Mouse (Mus musculus): ENCODE measurements at regions not wholly inside any gene's neighbourhood (a gene's known extent, or its start where the extent isn't known, plus 50 kb on each side); places are given as distances from the start of the nearest gene placed in this dataset.

DNA sequence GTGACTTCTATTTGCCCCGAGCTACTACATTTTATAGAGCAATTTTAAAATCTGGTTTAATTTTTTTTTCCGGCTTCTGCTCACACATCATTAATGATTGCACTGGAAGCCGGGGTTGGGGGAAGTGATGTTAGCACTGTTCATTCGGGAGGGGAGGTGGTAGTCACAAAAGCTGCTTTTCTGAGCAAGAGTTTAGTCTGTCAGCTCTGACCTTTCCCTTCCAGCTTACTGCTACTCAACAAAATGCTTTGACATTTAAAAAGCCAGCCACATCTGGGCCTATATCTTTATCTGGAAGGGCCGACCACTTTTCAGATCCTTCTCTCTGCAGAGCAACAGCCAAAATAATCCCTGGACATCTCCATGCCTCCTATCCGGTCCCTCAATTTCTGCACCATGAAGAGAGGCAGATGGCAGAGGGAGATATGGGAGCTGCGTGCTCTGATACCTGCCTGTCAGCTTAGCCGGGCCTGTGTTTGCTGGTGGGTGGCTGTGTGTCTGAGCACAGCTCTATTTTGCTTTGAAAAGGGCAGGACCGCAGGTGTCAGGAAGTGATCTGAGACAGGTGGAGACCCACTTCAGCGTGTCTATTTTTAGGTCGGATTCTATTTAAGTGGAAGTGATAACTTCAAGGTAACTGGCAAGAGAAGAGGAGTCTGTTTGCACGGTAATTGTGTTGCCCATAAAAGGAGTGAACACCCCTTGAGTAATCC, 63.1 kb downstream of the Kcnf1 start:
- Histone ChIP-seq H3K36me3 (ENCODE audit: control insufficient read depth, insufficient read depth, low read length) (no peaks in the 10 kb centered on the region), H3K4me3 (ENCODE audit: low read depth, low read length) (no peak overlapping the region), H3K9ac (ENCODE audit: low read length) (no peak overlapping the region), H3K27me3 (ENCODE audit: control insufficient read depth, insufficient read depth, low read length) (no peaks in the 10 kb centered on the region), H3K27ac (ENCODE audit: low read depth, low read length) (no peak overlapping the region), H3K4me2 (no peak overlapping the region), H3K9me3 (ENCODE audit: control insufficient read depth, low read length) (no peaks in the 10 kb centered on the region), H3K4me1 (ENCODE audit: control insufficient read depth, insufficient read depth, low read length) (no peaks in the 10 kb centered on the region)
- DNase-seq (ENCODE audit: low spot score, missing footprints), result no peak
- ATAC-seq (ENCODE audit: low FRiP score), result no peak
- WGBS, result 82% methylated on average over 12 of the region's 12 CpGs

DNA sequence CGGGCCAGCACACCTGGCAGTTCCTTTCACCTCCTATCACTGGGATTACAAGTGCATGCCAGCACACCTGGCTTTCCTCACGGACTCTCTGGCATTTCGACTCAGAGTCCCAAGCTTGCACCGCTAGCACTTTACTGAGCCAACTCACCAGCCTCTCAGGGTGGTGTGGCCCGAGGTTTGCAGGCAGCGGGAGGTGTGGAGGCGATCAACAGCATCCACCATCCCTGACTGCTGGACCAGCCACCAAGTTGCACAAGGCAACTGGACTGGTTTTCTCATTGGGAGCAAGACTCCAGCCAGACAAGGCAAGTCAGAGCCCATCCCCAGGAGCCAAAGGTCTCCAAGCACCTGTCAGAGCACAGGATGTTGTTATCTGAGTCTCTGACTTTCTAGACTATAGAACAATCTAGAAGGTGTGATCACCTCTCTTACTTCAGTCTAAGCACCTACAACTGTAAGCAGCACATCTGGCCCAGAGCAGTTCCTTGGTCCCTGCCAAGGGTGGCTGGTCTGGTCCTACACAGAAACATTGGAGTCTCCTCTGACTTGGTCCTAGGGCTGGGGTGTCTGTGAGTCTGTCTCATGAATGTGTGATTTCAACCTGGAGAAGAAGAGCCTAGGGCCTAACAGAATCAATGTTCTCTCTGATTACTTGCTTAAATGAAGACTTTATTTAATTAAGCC, 63.8 kb downstream of the Kcnf1 start:
- no peak overlapping the region for H3K4me3 ChIP-seq (ENCODE audit: low read depth, low read length)
- no peak for DNase-seq (ENCODE audit: low spot score, missing footprints)
- no peaks in the 10 kb centered on the region for H3K4me1 ChIP-seq (ENCODE audit: control insufficient read depth, insufficient read depth, low read length)
- no peak for ATAC-seq (ENCODE audit: low FRiP score)
- WGBS, result 88% methylated on average over 7 of the region's 7 CpGs
- H3K9me3 ChIP-seq (ENCODE audit: control insufficient read depth, low read length), result no peaks in the 10 kb centered on the region
- no peak overlapping the region for H3K27ac ChIP-seq (ENCODE audit: low read depth, low read length)
- H3K9ac ChIP-seq (ENCODE audit: low read length), result no peak overlapping the region
- no peak overlapping the region for H3K4me2 ChIP-seq
- no peaks in the 10 kb centered on the region for H3K27me3 ChIP-seq (ENCODE audit: control insufficient read depth, insufficient read depth, low read length)
- H3K36me3 ChIP-seq (ENCODE audit: control insufficient read depth, insufficient read depth, low read length), result no peaks in the 10 kb centered on the region

DNA sequence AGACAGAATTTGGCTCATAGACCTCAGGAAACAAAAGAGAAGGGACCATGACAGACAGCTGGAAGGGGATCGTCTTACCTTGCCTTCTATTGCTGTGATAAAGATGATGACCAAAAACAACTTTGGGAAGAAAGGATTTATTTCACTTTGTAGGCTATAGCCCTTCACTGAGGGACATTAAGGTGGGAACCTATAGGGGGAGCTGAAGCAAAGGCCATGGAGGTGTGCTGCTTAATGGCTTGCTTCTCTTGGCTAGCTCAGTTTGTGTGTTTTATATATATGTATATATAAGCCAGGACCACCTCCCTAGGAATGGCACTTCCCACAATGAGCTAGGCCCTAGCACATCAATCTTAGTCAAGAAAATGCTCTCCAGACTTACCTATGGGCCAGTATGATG, 70.5 kb downstream of the Kcnf1 start:
- WGBS, result 79% methylated on average over 1 of the region's 1 CpGs
- DNase-seq (ENCODE audit: low spot score, missing footprints) (no peak), ATAC-seq (ENCODE audit: low FRiP score) (no peak)
- H3K27ac ChIP-seq (ENCODE audit: low read depth, low read length), result no peak overlapping the region
- H3K4me1 ChIP-seq (ENCODE audit: control insufficient read depth, insufficient read depth, low read length), result no peaks in the 10 kb centered on the region
- no peak overlapping the region for H3K4me3 ChIP-seq (ENCODE audit: low read depth, low read length)
- H3K9me3 ChIP-seq (ENCODE audit: control insufficient read depth, low read length), result no peaks in the 10 kb centered on the region
- no peak overlapping the region for H3K4me2 ChIP-seq
- no peaks in the 10 kb centered on the region for H3K27me3 ChIP-seq (ENCODE audit: control insufficient read depth, insufficient read depth, low read length)
- no peak overlapping the region for H3K9ac ChIP-seq (ENCODE audit: low read length)
- no peaks in the 10 kb centered on the region for H3K36me3 ChIP-seq (ENCODE audit: control insufficient read depth, insufficient read depth, low read length)

DNA sequence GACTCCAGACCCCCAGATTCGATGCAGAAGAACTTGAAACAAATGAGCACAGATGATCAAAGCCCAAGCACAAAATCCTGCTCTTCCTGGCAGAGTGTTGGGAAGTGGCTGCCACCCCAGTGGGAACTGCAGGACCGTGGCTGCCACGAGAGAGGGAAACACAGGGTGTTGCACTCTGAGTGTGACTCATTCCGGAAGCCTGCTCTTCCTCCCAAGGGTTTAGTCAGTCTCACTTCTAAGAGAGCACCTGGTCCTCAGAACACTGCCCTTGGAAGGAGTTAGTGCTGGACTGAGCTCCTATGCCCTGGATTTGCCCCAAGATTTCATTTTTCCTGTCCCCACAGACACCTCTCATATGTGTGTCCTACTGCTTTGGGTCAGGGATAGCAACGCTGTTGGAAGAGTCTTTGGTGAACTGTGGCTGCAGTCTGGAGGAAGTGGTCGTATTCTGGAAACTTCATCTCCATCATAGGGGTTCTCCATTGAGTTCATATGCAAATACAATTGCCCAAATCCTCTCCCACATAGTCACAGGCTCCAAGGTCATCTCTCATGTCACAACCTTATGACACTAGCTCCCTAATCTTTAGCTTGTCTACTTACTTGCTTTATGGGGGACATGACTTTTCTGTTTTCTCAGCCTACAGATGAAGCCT, 71.5 kb downstream of the Kcnf1 start:
- no peaks in the 10 kb centered on the region for H3K36me3 ChIP-seq (ENCODE audit: control insufficient read depth, insufficient read depth, low read length)
- ATAC-seq (ENCODE audit: low FRiP score) (no peak), DNase-seq (ENCODE audit: low spot score, missing footprints) (no peak)
- no peak overlapping the region for H3K4me3 ChIP-seq (ENCODE audit: low read depth, low read length)
- no peaks in the 10 kb centered on the region for H3K4me1 ChIP-seq (ENCODE audit: control insufficient read depth, insufficient read depth, low read length)
- 80% methylated on average over 6 of the region's 6 CpGs for WGBS
- H3K9me3 ChIP-seq (ENCODE audit: control insufficient read depth, low read length), result no peaks in the 10 kb centered on the region
- no peak overlapping the region for H3K27ac ChIP-seq (ENCODE audit: low read depth, low read length)
- no peak overlapping the region for H3K9ac ChIP-seq (ENCODE audit: low read length)
- H3K4me2 ChIP-seq, result no peak overlapping the region
- H3K27me3 ChIP-seq (ENCODE audit: control insufficient read depth, insufficient read depth, low read length), result no peaks in the 10 kb centered on the region

DNA sequence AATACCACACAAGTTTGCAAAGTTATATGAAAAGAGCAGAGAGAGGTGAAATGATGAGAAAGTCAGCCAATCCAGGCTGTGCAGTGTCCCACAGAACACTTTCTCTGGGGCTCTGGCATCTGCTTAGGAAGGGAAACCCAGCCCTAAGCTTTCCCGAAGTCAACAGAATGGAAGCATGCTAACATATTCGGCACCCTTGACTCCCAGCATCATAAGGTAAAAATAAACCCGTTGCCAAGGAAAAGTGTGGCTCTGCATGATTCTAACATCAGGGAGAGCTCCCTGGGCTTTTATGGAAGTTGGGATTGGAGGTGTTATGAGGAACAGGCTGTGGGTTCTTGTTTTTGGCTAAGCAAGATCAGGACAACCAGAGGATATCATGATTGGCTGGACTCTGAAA, 74.8 kb downstream of the Kcnf1 start:
- Histone ChIP-seq H3K4me3 (ENCODE audit: low read depth, low read length) (no peak overlapping the region), H3K36me3 (ENCODE audit: control insufficient read depth, insufficient read depth, low read length) (no peaks in the 10 kb centered on the region), H3K9me3 (ENCODE audit: control insufficient read depth, low read length) (no peaks in the 10 kb centered on the region), H3K27me3 (ENCODE audit: control insufficient read depth, insufficient read depth, low read length) (no peaks in the 10 kb centered on the region), H3K4me2 (no peak overlapping the region), H3K27ac (ENCODE audit: low read depth, low read length) (no peak overlapping the region), H3K4me1 (ENCODE audit: control insufficient read depth, insufficient read depth, low read length) (no peaks in the 10 kb centered on the region), H3K9ac (ENCODE audit: low read length) (no peak overlapping the region)
- WGBS, result 91% methylated on average over 3 of the region's 3 CpGs
- no peak for ATAC-seq (ENCODE audit: low FRiP score)
- no peak for DNase-seq (ENCODE audit: low spot score, missing footprints)

DNA sequence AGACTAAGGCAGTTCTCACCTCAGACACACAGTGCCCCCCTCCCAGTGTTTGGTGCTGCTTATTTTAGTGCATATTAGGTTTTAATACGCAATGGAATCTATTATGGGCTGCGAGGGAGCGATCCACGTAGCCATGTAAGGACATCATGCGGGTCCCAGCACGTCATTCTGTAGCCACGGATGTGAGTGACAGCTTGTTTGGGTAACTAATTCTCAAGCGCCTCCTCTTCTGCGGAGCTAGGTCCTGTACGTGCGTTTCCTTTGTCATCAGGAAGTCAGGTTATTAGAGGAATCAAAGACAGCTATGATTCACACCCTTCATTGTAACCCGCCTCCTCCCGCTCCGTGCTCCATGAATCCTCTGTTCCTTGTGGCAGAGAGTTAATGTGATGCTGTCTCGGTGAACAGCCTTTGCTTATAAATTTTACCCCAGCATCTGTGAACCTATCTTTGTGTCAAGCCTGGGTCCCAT, 78.9 kb downstream of the Kcnf1 start:
- Histone ChIP-seq H3K27me3 (ENCODE audit: control insufficient read depth, insufficient read depth, low read length) (no peaks in the 10 kb centered on the region), H3K4me3 (ENCODE audit: low read depth, low read length) (no peak overlapping the region), H3K36me3 (ENCODE audit: control insufficient read depth, insufficient read depth, low read length) (no peaks in the 10 kb centered on the region), H3K27ac (ENCODE audit: low read depth, low read length) (no peak overlapping the region), H3K9ac (ENCODE audit: low read length) (no peak overlapping the region), H3K4me1 (ENCODE audit: control insufficient read depth, insufficient read depth, low read length) (no peaks in the 10 kb centered on the region), H3K9me3 (ENCODE audit: control insufficient read depth, low read length) (no peaks in the 10 kb centered on the region), H3K4me2 (no peak overlapping the region)
- WGBS, result 73% methylated on average over 15 of the region's 15 CpGs
- DNase-seq (ENCODE audit: low spot score, missing footprints) (no peak), ATAC-seq (ENCODE audit: low FRiP score) (no peak; the same call in 1 of the 2 replicates)

DNA sequence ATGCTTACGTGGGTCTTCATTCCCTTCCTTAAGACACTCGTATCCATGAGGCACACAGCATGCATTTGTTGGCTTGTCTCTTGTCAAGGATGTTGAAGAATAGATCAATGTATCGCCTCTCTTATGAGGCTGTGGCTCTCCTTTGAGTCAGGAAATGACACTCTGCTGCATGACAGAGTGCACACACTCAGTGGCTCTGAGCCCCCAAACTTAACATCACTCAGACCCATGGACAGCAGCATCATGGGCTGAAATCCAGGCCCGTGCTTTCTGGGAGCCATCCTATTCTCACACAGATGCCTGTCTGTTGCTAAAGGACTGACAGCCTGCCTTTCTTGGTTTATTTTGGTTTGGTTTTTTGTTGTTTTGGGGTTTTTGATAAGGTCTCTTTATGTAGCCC, 81.9 kb downstream of the Kcnf1 start:
- Histone ChIP-seq H3K9me3 (ENCODE audit: control insufficient read depth, low read length) (no peaks in the 10 kb centered on the region), H3K36me3 (ENCODE audit: control insufficient read depth, insufficient read depth, low read length) (no peaks in the 10 kb centered on the region), H3K9ac (ENCODE audit: low read length) (no peak overlapping the region), H3K4me2 (no peak overlapping the region), H3K4me3 (ENCODE audit: low read depth, low read length) (no peak overlapping the region), H3K27ac (ENCODE audit: low read depth, low read length) (no peak overlapping the region), H3K27me3 (ENCODE audit: control insufficient read depth, insufficient read depth, low read length) (no peaks in the 10 kb centered on the region), H3K4me1 (ENCODE audit: control insufficient read depth, insufficient read depth, low read length) (no peaks in the 10 kb centered on the region)
- WGBS, result 92% methylated on average over 4 of the region's 4 CpGs
- ATAC-seq (ENCODE audit: low FRiP score), result no peak
- no peak for DNase-seq (ENCODE audit: low spot score, missing footprints)

DNA sequence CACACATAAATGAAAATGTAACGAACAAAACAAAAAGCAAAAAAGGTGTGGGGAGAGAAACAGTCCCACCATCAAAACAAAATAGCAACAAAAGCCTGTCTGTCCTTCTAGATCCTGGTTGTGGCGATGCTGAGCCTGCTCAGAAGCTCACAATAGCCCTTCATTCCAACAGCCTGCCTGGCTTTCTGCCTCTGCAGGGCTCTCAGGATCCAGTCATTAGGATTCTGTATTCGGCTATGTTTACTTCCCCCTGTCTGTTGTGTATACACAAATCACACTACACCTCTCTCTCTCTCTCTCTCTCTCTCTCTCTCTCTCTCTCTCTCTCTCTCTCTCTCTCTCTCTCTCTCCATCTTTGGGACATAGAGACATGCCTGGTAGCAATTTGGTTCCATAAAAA, 82.2 kb upstream of the 2410004P03Rik start:
- H3K4me2 ChIP-seq, result no peak overlapping the region
- H3K36me3 ChIP-seq (ENCODE audit: control insufficient read depth, insufficient read depth, low read length), result no peaks in the 10 kb centered on the region
- H3K4me3 ChIP-seq (ENCODE audit: low read depth, low read length), result no peak overlapping the region
- no peak overlapping the region for H3K9ac ChIP-seq (ENCODE audit: low read length)
- ATAC-seq (ENCODE audit: low FRiP score), result no peak
- no peaks in the 10 kb centered on the region for H3K9me3 ChIP-seq (ENCODE audit: control insufficient read depth, low read length)
- no peak for DNase-seq (ENCODE audit: low spot score, missing footprints)
- no peaks in the 10 kb centered on the region for H3K4me1 ChIP-seq (ENCODE audit: control insufficient read depth, insufficient read depth, low read length)
- H3K27me3 ChIP-seq (ENCODE audit: control insufficient read depth, insufficient read depth, low read length), result no peaks in the 10 kb centered on the region
- 69% methylated on average over 3 of the region's 3 CpGs for WGBS
- no peak overlapping the region for H3K27ac ChIP-seq (ENCODE audit: low read depth, low read length)

DNA sequence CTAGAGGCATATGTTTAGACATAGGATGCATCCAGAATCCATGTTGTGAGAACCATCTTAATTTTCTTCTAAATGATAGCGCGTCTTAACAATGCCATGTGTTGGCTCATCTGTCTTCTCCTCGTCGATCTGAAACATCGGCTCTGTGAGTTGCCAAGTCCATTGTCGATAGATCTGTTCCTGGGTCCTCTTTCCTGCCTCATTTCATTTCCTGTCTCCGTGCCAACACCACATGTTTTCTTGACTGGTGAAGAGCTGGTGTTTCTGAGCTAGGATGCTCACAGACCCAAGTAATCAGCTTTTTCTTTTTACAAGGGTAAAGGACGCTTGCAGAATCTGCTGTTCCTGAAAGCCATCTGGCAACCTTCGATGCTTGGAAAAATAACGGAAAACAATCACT, 79.5 kb upstream of the 2410004P03Rik start:
- no peak overlapping the region for H3K27ac ChIP-seq (ENCODE audit: low read depth, low read length)

More for the DNA sequence above, 79.5 kb upstream of the 2410004P03Rik start:
- ATAC-seq (ENCODE audit: low FRiP score) (no peak), DNase-seq (ENCODE audit: low spot score, missing footprints) (no peak)
- Histone ChIP-seq H3K36me3 (ENCODE audit: control insufficient read depth, insufficient read depth, low read length) (no peaks in the 10 kb centered on the region), H3K9ac (ENCODE audit: low read length) (no peak overlapping the region), H3K9me3 (ENCODE audit: control insufficient read depth, low read length) (no peaks in the 10 kb centered on the region), H3K4me2 (no peak overlapping the region), H3K4me1 (ENCODE audit: control insufficient read depth, insufficient read depth, low read length) (no peaks in the 10 kb centered on the region), H3K4me3 (ENCODE audit: low read depth, low read length) (no peak overlapping the region), H3K27me3 (ENCODE audit: control insufficient read depth, insufficient read depth, low read length) (no peaks in the 10 kb centered on the region)
- 85% methylated on average over 10 of the region's 10 CpGs for WGBS

Measured in midbrain, embryonic 11.5 days (tissue).